In genomic region chr12:113156540-113156929, GRCm38 (mm10) we compare ENCODE assay signal across 8 mouse cellular contexts. TPM values are rescaled to one million over a fixed set of nuclear protein-coding genes. Genes with fewer than 3 reads are reported as not detected.
DNase-seq lines count a peak whose midpoint lies in the region; ATAC-seq and TF ChIP-seq lines count a peak whose summit lies in the region.

No protein-coding gene starts in this region.

- peaks cover 17% of the 10 kb centered on the region for H3K36me3 ChIP-seq in heart, embryonic 10.5 days
- peaks cover 49% of the 10 kb centered on the region for H3K36me3 ChIP-seq in E14TG2a.4 (ENCODE audit: insufficient read depth, low read length)
- H3K36me3 ChIP-seq in forebrain, embryonic 15.5 days: no peaks in the 10 kb centered on the region
- H3K36me3 ChIP-seq in macrophage (ENCODE audit: inconsistent target): no peaks in the 10 kb centered on the region

- peak overlapping the region; percentile 86 for H3K27ac ChIP-seq in heart, embryonic 10.5 days
- H3K27ac ChIP-seq in forebrain, embryonic 15.5 days (replicated peaks): no peak overlapping the region
- peak overlapping the region; percentile 35; the same call in 1 of the 2 replicates for H3K27ac ChIP-seq in macrophage

- peak overlapping the region; percentile 88 for H3K4me2 ChIP-seq in forebrain, embryonic 15.5 days (replicated peaks)

- no peaks in the 10 kb centered on the region for H3K9me3 ChIP-seq in heart, embryonic 10.5 days
- no peaks in the 10 kb centered on the region for H3K9me3 ChIP-seq in E14TG2a.4 (ENCODE audit: low read length)
- H3K9me3 ChIP-seq in forebrain, embryonic 15.5 days: no peaks in the 10 kb centered on the region

- peaks cover 51% of the 10 kb centered on the region for H3K4me1 ChIP-seq in heart, embryonic 10.5 days
- peaks cover 81% of the 10 kb centered on the region for H3K4me1 ChIP-seq in E14TG2a.4 (replicated peaks; ENCODE audit: low read depth, low read length)
- H3K4me1 ChIP-seq in forebrain, embryonic 15.5 days: peaks cover 29% of the 10 kb centered on the region

- H3K9ac ChIP-seq in forebrain, embryonic 15.5 days (replicated peaks): peak overlapping the region; percentile 31

- WGBS in heart, embryonic 10.5 days: under 1% methylated on average over 23 of the region's 23 CpGs
- under 1% methylated on average over 23 of the region's 23 CpGs for WGBS in forebrain, embryonic 15.5 days
- 2% methylated on average over 23 of the region's 23 CpGs for WGBS in macrophage (ENCODE audit: missing documents)

- TF ChIP-seq CTCF in E14TG2a.4 (conservative IDR thresholded peaks at IDR 0.05; ENCODE audit: low read length): no peak

- no peak for DNase-seq in heart, embryonic 10.5 days (ENCODE audit: low spot score)
- no peak for DNase-seq in heart, adult 18-20 months
- no peak for DNase-seq in right cerebral cortex, postnatal 25 days
- no peak for DNase-seq in left cerebral cortex, adult 18-20 months (ENCODE audit: low spot score in 2 of 2)
- no peak for DNase-seq in gastrocnemius, postnatal 4 days (ENCODE audit: low spot score in 2 of 2)

- H3K27me3 ChIP-seq in heart, embryonic 10.5 days (ENCODE audit: insufficient read depth, poor library complexity, severe bottlenecking): peaks cover 7% of the 10 kb centered on the region; the same call in 1 of the 2 replicates
- H3K27me3 ChIP-seq in E14TG2a.4 (ENCODE audit: insufficient read depth, low read length): peaks cover 16% of the 10 kb centered on the region
- no peaks in the 10 kb centered on the region for H3K27me3 ChIP-seq in forebrain, embryonic 15.5 days

- no peak for ATAC-seq in forebrain, embryonic 15.5 days (replicated peaks)

- peaks cover 15% of the 10 kb centered on the region for H3K79me2 ChIP-seq in macrophage (ENCODE audit: inconsistent target)

- peak overlapping the region; percentile 78 for H3K4me3 ChIP-seq in heart, embryonic 10.5 days
- H3K4me3 ChIP-seq in E14TG2a.4 (replicated peaks; ENCODE audit: low read length) (peak overlapping the region; percentile 88), macrophage (ENCODE audit: inconsistent target) (peak overlapping the region; percentile 76)
- peak overlapping the region; percentile 56 for H3K4me3 ChIP-seq in forebrain, embryonic 15.5 days

RNA-seq across cellular contexts. Expression of gene Tedc1, which starts 0.3 kb away (rescaled TPM):
- 32.7 and 33.5 TPM in 2 replicates for polyA plus RNA-seq in heart, embryonic 10.5 days (2016; fragmentation: Nextera tagmentation; extraction: Ambion mirVana)
- total RNA-seq in heart, adult 18-20 months (2021): under 1 TPM; 0.31 to 0.89 TPM
- 22.6 and 24.9 TPM in 2 replicates for polyA plus RNA-seq in forebrain, embryonic 15.5 days (2015; fragmentation: Nextera tagmentation; extraction: Ambion mirVana)
- 10 to 100 TPM in 1 of 26 experiments, 1 to 10 TPM in 22, under 1 TPM in 3; 0.38 to 15.0 (median 3.1) TPM for total RNA-seq in macrophage (2018; cell fraction: chromatin; rRNA removed)
- total RNA-seq in macrophage (2018; cell fraction: cytosol; rRNA removed): 1 to 10 TPM in 17 of 26 experiments, under 1 TPM in 9; 0.46 to 1.7 (median 1.1) TPM
- 10 to 100 TPM in 2 of 26 experiments, 1 to 10 TPM in 20, under 1 TPM in 4; 0.52 to 17.8 (median 2.5) TPM for total RNA-seq in macrophage (2018; cell fraction: nucleus; rRNA removed)
- polyA plus RNA-seq in macrophage (2018): 0.63 to 3.8 TPM (median 0.75 TPM) in 3 replicates
- 1 to 10 TPM in 1 of 2 experiments, under 1 TPM in 1; 1.00 to 1.4 TPM for total RNA-seq in left cerebral cortex, adult 18-20 months (2021)
- 1 to 10 TPM; 6.4 TPM for total RNA-seq in gastrocnemius, postnatal 4 days (2021)

RNA-seq across cellular contexts. Expression of gene Crip1, which starts 10.4 kb away (rescaled TPM):
- polyA plus RNA-seq in heart, embryonic 10.5 days (2016; fragmentation: Nextera tagmentation; extraction: Ambion mirVana): 511 and 613 TPM in 2 replicates
- total RNA-seq in heart, adult 18-20 months (2021): 100 to 1,000 TPM; 191 to 201 TPM
- polyA plus RNA-seq in forebrain, embryonic 15.5 days (2015; fragmentation: Nextera tagmentation; extraction: Ambion mirVana): 29.1 and 31.5 TPM in 2 replicates
- 10 to 100 TPM in 9 of 26 experiments, 1 to 10 TPM in 17; 1.2 to 28.4 (median 4.1) TPM for total RNA-seq in macrophage (2018; cell fraction: chromatin; rRNA removed)
- total RNA-seq in macrophage (2018; cell fraction: cytosol; rRNA removed): 100 to 1,000 TPM in 13 of 26 experiments, 10 to 100 TPM in 13; 19.3 to 337 (median 129) TPM
- 10 to 100 TPM in 21 of 26 experiments, 1 to 10 TPM in 5; 4.4 to 62.6 (median 17.8) TPM for total RNA-seq in macrophage (2018; cell fraction: nucleus; rRNA removed)
- polyA plus RNA-seq in macrophage (2018): 173 to 304 TPM (median 230 TPM) in 3 replicates
- 10 to 100 TPM; 14.3 to 15.9 TPM for total RNA-seq in left cerebral cortex, adult 18-20 months (2021)
- total RNA-seq in gastrocnemius, postnatal 4 days (2021): 100 to 1,000 TPM; 331 to 336 TPM

RNA-seq across cellular contexts. Expression of gene Crip2, which starts 16.5 kb away (rescaled TPM):
- polyA plus RNA-seq in heart, embryonic 10.5 days (2016; fragmentation: Nextera tagmentation; extraction: Ambion mirVana): 956 and 1,505 TPM in 2 replicates
- total RNA-seq in heart, adult 18-20 months (2021): 1,000 to 10,000 TPM; 1,463 to 1,557 TPM
- polyA plus RNA-seq in forebrain, embryonic 15.5 days (2015; fragmentation: Nextera tagmentation; extraction: Ambion mirVana): 407 and 414 TPM in 2 replicates
- total RNA-seq in macrophage (2018; cell fraction: chromatin; rRNA removed): 1 to 10 TPM in 2 of 26 experiments, not detected in 24; 2.6 to 3.7 TPM
- under 1 TPM in 16 of 26 experiments, not detected in 10; 0.13 to 0.51 (median 0.25) TPM for total RNA-seq in macrophage (2018; cell fraction: cytosol; rRNA removed)
- 1 to 10 TPM in 1 of 26 experiments, under 1 TPM in 3, not detected in 22; 0.60 to 2.4 (median 0.73) TPM for total RNA-seq in macrophage (2018; cell fraction: nucleus; rRNA removed)
- polyA plus RNA-seq in macrophage (2018): 0.39 to 0.53 TPM (median 0.46 TPM) in 3 replicates
- total RNA-seq in left cerebral cortex, adult 18-20 months (2021): 100 to 1,000 TPM; 142 to 162 TPM
- 100 to 1,000 TPM; 141 to 153 TPM for total RNA-seq in gastrocnemius, postnatal 4 days (2021)

RNA-seq across cellular contexts. Expression of gene Tmem121, which starts 29.2 kb away (rescaled TPM):
- polyA plus RNA-seq in heart, embryonic 10.5 days (2016; fragmentation: Nextera tagmentation; extraction: Ambion mirVana): 2.6 and 6.1 TPM in 2 replicates
- not detected for total RNA-seq in heart, adult 18-20 months (2021)
- polyA plus RNA-seq in forebrain, embryonic 15.5 days (2015; fragmentation: Nextera tagmentation; extraction: Ambion mirVana): 38.9 and 41.1 TPM in 2 replicates
- 1 to 10 TPM in 1 of 26 experiments, not detected in 25; 1.1 TPM for total RNA-seq in macrophage (2018; cell fraction: chromatin; rRNA removed)
- total RNA-seq in macrophage (2018; cell fraction: cytosol; rRNA removed): not detected
- not detected for total RNA-seq in macrophage (2018; cell fraction: nucleus; rRNA removed)
- not detected in 3 replicates for polyA plus RNA-seq in macrophage (2018)
- 10 to 100 TPM; 25.5 to 27.5 TPM for total RNA-seq in left cerebral cortex, adult 18-20 months (2021)
- 1 to 10 TPM; 2.5 to 3.4 TPM for total RNA-seq in gastrocnemius, postnatal 4 days (2021)

RNA-seq across cellular contexts. Expression of gene Mta1, which starts 58.5 kb away (rescaled TPM):
- polyA plus RNA-seq in heart, embryonic 10.5 days (2016; fragmentation: Nextera tagmentation; extraction: Ambion mirVana): 12.0 and 17.5 TPM in 2 replicates
- 10 to 100 TPM; 43.9 to 46.2 TPM for total RNA-seq in heart, adult 18-20 months (2021)
- polyA plus RNA-seq in forebrain, embryonic 15.5 days (2015; fragmentation: Nextera tagmentation; extraction: Ambion mirVana): 15.2 and 17.9 TPM in 2 replicates
- total RNA-seq in macrophage (2018; cell fraction: chromatin; rRNA removed): 10 to 100 TPM; 15.2 to 70.7 (median 40.0) TPM
- total RNA-seq in macrophage (2018; cell fraction: cytosol; rRNA removed): 10 to 100 TPM; 20.9 to 30.7 (median 24.2) TPM
- 10 to 100 TPM; 14.0 to 47.5 (median 24.4) TPM for total RNA-seq in macrophage (2018; cell fraction: nucleus; rRNA removed)
- 18.9 to 28.3 TPM (median 24.5 TPM) in 3 replicates for polyA plus RNA-seq in macrophage (2018)
- 10 to 100 TPM; 71.5 to 71.9 TPM for total RNA-seq in left cerebral cortex, adult 18-20 months (2021)
- total RNA-seq in gastrocnemius, postnatal 4 days (2021): 10 to 100 TPM; 68.8 to 71.8 TPM

Comparison
In these comparisons a context has a peak if more than half of its experiments do, and no peak if none do; other contexts are left out.
1. RNA of gene Crip1, which starts 10.4 kb away (total RNA-seq): 331 to 336 TPM in gastrocnemius, postnatal 4 days and 191 to 201 TPM in heart, adult 18-20 months; 14.3 to 15.9 TPM in left cerebral cortex, adult 18-20 months; every median in the first group is over 10 times any median in the second.
2. RNA of gene Crip2, which starts 16.5 kb away (total RNA-seq): 1,463 to 1,557 TPM in heart, adult 18-20 months; 142 to 162 TPM in left cerebral cortex, adult 18-20 months and 141 to 153 TPM in gastrocnemius, postnatal 4 days; every median in the first group is over 4 times any median in the second.
3. Peak in every context shown above with its lines, with median percentiles within 50 percentile points of each other: H3K4me3 ChIP-seq.